Comparison of ENCODE assay signal across 34 mouse cellular contexts in genomic region chr11:20797841-20798240, GRCm38 (mm10).
"Had no signal": no experiment of that assay in that cellular context is flagged by ENCODE, and none has a peak within 500 bp of the region (broad histone marks: within the 10 kb centered on the region; RNA-seq: fewer than 3 reads in every experiment).

No protein-coding gene starts in this region.

- H3K4me1 ChIP-seq: intestine, embryonic 15.5 days had no signal

- DNase-seq: heart, adult 2 months; heart, postnatal 14 days; heart, postnatal 36 days; heart, postnatal 4 days; kidney, adult 11 months; kidney, adult 18-20 months; kidney, adult 2 months; kidney, adult 8-10 months; kidney, adult 9 months; kidney, postnatal 10 days; kidney, postnatal 14 days; kidney, postnatal 25 days; kidney, postnatal 36 days; kidney, postnatal 4 days; layer of hippocampus, adult 9-11 months; layer of hippocampus, postnatal 36 days had no signal

- H3K9ac ChIP-seq: heart, embryonic 12.5 days; heart, embryonic 13.5 days; heart, embryonic 15.5 days; hindbrain, embryonic 12.5 days; hindbrain, embryonic 13.5 days; hindbrain, embryonic 14.5 days; hindbrain, embryonic 15.5 days; intestine, embryonic 15.5 days; kidney, embryonic 15.5 days had no signal

- H3K27ac ChIP-seq: heart, adult 2 months; heart, embryonic 13.5 days; heart, embryonic 15.5 days; hindbrain, embryonic 10.5 days; hindbrain, embryonic 12.5 days; hindbrain, embryonic 13.5 days; hindbrain, embryonic 14.5 days; hindbrain, embryonic 15.5 days; hindbrain, postnatal 0 days; intestine, embryonic 15.5 days; kidney, embryonic 15.5 days; kidney, postnatal 0 days; layer of hippocampus, adult 2 months had no signal

- ATAC-seq: hindbrain, embryonic 16.5 days; hindbrain, postnatal 0 days; inflammation-experienced regulatory T-cells, adult 6 months; intestine, embryonic 15.5 days; intestine, embryonic 16.5 days; intestine, postnatal 0 days had no signal

- H3K9me3 ChIP-seq: heart, embryonic 13.5 days; heart, embryonic 15.5 days; hindbrain, embryonic 13.5 days; hindbrain, embryonic 15.5 days; intestine, embryonic 15.5 days; kidney, embryonic 15.5 days had no signal

- H3K4me3 ChIP-seq: heart, adult 2 months; heart, embryonic 12.5 days; heart, embryonic 13.5 days; heart, embryonic 15.5 days; hindbrain, embryonic 10.5 days; hindbrain, embryonic 12.5 days; hindbrain, embryonic 13.5 days; hindbrain, embryonic 15.5 days; intestine, embryonic 15.5 days; kidney, embryonic 15.5 days; layer of hippocampus, adult 2 months had no signal

- H3K36me3 ChIP-seq: heart, embryonic 12.5 days; heart, embryonic 13.5 days; heart, embryonic 15.5 days; hindbrain, embryonic 10.5 days; hindbrain, embryonic 12.5 days; hindbrain, embryonic 13.5 days; hindbrain, embryonic 15.5 days; intestine, embryonic 15.5 days; kidney, embryonic 15.5 days had no signal

- H3K4me2 ChIP-seq: heart, embryonic 11.5 days; heart, embryonic 12.5 days; heart, embryonic 13.5 days; heart, embryonic 15.5 days; hindbrain, embryonic 12.5 days; hindbrain, embryonic 13.5 days; hindbrain, embryonic 14.5 days; hindbrain, embryonic 15.5 days; intestine, embryonic 15.5 days; kidney, embryonic 15.5 days had no signal

- H3K27me3 ChIP-seq: heart, embryonic 12.5 days; heart, embryonic 13.5 days; heart, embryonic 15.5 days; hindbrain, embryonic 12.5 days; hindbrain, embryonic 13.5 days; hindbrain, embryonic 15.5 days; kidney, embryonic 15.5 days had no signal
